Mouse (Mus musculus) ES-E14 (cell line): ENCODE measurements around the gene Krt222. TPM values are rescaled to one million over a fixed set of nuclear protein-coding genes. Genes with fewer than 3 reads are reported as not detected.
A peak's percentile ranks its signal among the peaks of the same experiment; 100 is the strongest.

Experiments
- DNase-seq: peaks from one replicate; pipeline ENCODE4 v3.0.0-alpha.2; 2013; ENCODE audit warnings: low read depth, low spot score
- H3K27ac ChIP-seq: 2 replicates; pipeline ENCODE4 v1.5.1; 2012; ENCODE audit warnings: low read depth, mild to moderate bottlenecking, low read length, moderate library complexity, mixed read lengths; ENCODE audit not compliant: poor library complexity, insufficient read depth, severe bottlenecking
- H3K36me3 ChIP-seq: 2 replicates; pipeline ENCODE4 v1.6.1; 2012; ENCODE audit warnings: mild to moderate bottlenecking, low read length, moderate library complexity, mixed read lengths; ENCODE audit not compliant: control insufficient read depth, poor library complexity, insufficient read depth, severe bottlenecking
- H3K4me1 ChIP-seq, 2 experiments: fragments of 150-350 bp in 1 of 2; sonication (generic) in 1 of 2; 2 replicates each; pipeline ENCODE4 v1.6.1; 2012; ENCODE audit warnings: low read length in 2 of 2, mild to moderate bottlenecking in 1 of 2, mixed read lengths in 1 of 2; ENCODE audit not compliant: control insufficient read depth in 2 of 2, insufficient read depth in 2 of 2, poor library complexity in 1 of 2
- H3K4me3 ChIP-seq, 2 experiments: fragments of 150-350 bp in 1 of 2; sonication (generic) in 1 of 2; 2 replicates each; pipeline ENCODE4 v1.5.1; 2012; ENCODE audit warnings: low read length in 2 of 2, low read depth in 1 of 2, mild to moderate bottlenecking in 1 of 2, mixed read lengths in 1 of 2; ENCODE audit not compliant: insufficient read depth in 1 of 2, poor library complexity in 1 of 2, severe bottlenecking in 1 of 2
- H3K9ac ChIP-seq: 2 replicates; pipeline ENCODE4 v1.6.1; 2012; ENCODE audit warnings: low read depth, mild to moderate bottlenecking, low read length, mixed read lengths; ENCODE audit not compliant: poor library complexity, insufficient read depth, severe bottlenecking
- H3K9me3 ChIP-seq: fragments of 150-350 bp; sonication (generic); 2 replicates; pipeline ENCODE4 v1.6.1; 2012; ENCODE audit warnings: low read depth, mild to moderate bottlenecking, low read length; ENCODE audit not compliant: control insufficient read depth, insufficient read depth
- CHD2 ChIP-seq: IDR thresholded peaks from 2 replicates; pipeline ENCODE4 v1.6.1; 2014; ENCODE audit warnings: mild to moderate bottlenecking, low read depth, low read length, inconsistent platforms
- HCFC1 ChIP-seq: IDR thresholded peaks from 2 replicates; pipeline ENCODE4 v1.6.1; 2012; ENCODE audit warnings: low read length, inconsistent platforms, borderline replicate concordance; ENCODE audit not compliant: insufficient read depth
- MAFK ChIP-seq: IDR thresholded peaks from 2 replicates; pipeline ENCODE4 v1.6.1; 2014; ENCODE audit warnings: mild to moderate bottlenecking, low read depth, low read length, inconsistent platforms; ENCODE audit not compliant: insufficient read depth
- ZC3H11A ChIP-seq: IDR thresholded peaks from 2 replicates; pipeline ENCODE4 v1.6.1; 2012; ENCODE audit warnings: low read depth, mild to moderate bottlenecking, inconsistent platforms, low read length, borderline replicate concordance
- ZNF384 ChIP-seq: IDR thresholded peaks from 2 replicates; pipeline ENCODE4 v1.6.1; 2012; ENCODE audit warnings: low read depth, low read length, inconsistent platforms
- in situ Hi-C, 2 experiments: fragments of 600-800 bp; cut with MboI; formaldehyde crosslinking; loops; one replicate each; pipeline ENCODE4 v1.15.1; 2025; ENCODE audit warnings: low sequenced_read_pairs in 2 of 2, inconsistent platforms in 1 of 2; ENCODE audit not compliant: unreplicated experiment in 2 of 2
- total RNA-seq: library from RNA; depleted of rRNA; stranded (reverse); fragments of 300-350 nt; gene quantifications from 2 replicates; pipeline ENCODE4 v1.2.3, GENCODE M21; 2012; rRNA removed

Krt222 gene
- total RNA-seq = 0.11 and 0.22 TPM in 2 replicates

DNA sequence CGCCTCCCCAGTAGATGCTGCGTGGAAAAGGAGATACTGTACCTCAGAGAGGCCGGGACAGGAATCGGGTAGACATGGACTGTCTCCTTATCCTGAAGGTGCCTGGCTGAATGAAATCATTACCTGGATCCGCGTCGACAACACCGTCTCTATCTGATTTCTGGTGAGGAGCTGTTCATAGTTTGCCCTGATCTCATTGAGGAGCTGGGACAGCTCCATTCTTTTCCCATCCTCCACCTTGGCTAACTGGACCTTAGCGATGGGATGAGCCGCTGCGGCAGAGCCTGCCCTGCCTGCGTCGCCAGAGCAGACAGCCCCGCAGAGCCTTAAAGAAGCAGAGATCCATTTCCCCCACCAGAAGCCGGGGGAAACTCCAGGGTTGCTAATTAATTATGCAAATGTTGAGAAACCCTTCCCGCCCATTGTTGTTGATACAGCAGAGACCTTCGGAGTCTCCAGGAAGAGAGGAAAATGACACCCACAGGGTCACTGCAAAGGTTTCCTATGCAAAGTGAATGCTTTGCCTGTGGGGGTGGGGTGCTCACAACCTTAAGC is at the start of gene Krt222:
TSS of gene Krt222 (minus strand) at position 266 of the 555 bp plus-strand sequence.
- H3K9me3 ChIP-seq = no peaks in the 10 kb centered on the region
- peaks cover 0 to 11% of the 10 kb centered on the region in 2 experiments; a peak in 1 of 4 replicates for H3K4me1 ChIP-seq
- no peaks in the 10 kb centered on the region for H3K36me3 ChIP-seq
- no peak within 1 kb of the TSS for H3K27ac ChIP-seq
- H3K9ac ChIP-seq = no peak within 1 kb of the TSS
- TF ChIP-seq CHD2 (no peak), ZC3H11A (no peak), HCFC1 (no peak), ZNF384 (no peak)
- in situ Hi-C loops = no loop called here
- peak; percentile 35 for DNase-seq
- H3K4me3 ChIP-seq = peak within 1 kb of the TSS in 1 of 2 experiments; percentile 10; a peak in 1 of 4 replicates

GRCm38 (mm10) chr11:99292846-99293245 is 49.0 kb upstream of the Krt222 start:
- H3K4me1 ChIP-seq = no peaks in the 10 kb centered on the region

GRCm38 (mm10) chr11:99284833-99285312 is 41.0 kb upstream of the Krt222 start, which contains the start of gene Krt24:
Gene Krt24 (minus strand): TSS chr11:99285262.
- Histone ChIP-seq H3K4me3 (no peak within 1 kb of the TSS), H3K4me1 (no peaks in the 10 kb centered on the region), H3K9me3 (no peaks in the 10 kb centered on the region), H3K27ac (no peak within 1 kb of the TSS), H3K9ac (no peak within 1 kb of the TSS), H3K36me3 (no peaks in the 10 kb centered on the region)
- TF ChIP-seq ZC3H11A (no peak), CHD2 (no peak), HCFC1 (no peak), MAFK (no peak)
- DNase-seq = no peak
- in situ Hi-C loops = no loop called here

More at GRCm38 (mm10) chr11:99292846-99293245, 49.0 kb upstream of the Krt222 start:
- Histone ChIP-seq H3K36me3 (no peaks in the 10 kb centered on the region), H3K4me3 (no peak overlapping the region), H3K27ac (no peak overlapping the region), H3K9ac (no peak overlapping the region), H3K9me3 (no peaks in the 10 kb centered on the region)
- TF ChIP-seq MAFK (no peak), HCFC1 (no peak), CHD2 (no peak), ZC3H11A (no peak), ZNF384 (no peak)
- in situ Hi-C loops = no loop called here
- no peak for DNase-seq

- no peak for TF ChIP-seq MAFK
- TF ChIP-seq CHD2 = no peak
- TF ChIP-seq HCFC1 = no peak
- no peak for TF ChIP-seq ZNF384
- TF ChIP-seq ZC3H11A = no peak
- no peak for DNase-seq
- Histone ChIP-seq H3K36me3 (no peaks in the 10 kb centered on the region), H3K9me3 (no peaks in the 10 kb centered on the region), H3K4me1 (no peaks in the 10 kb centered on the region), H3K4me3 (no peak overlapping the region), H3K27ac (no peak overlapping the region), H3K9ac (no peak overlapping the region)
- in situ Hi-C loops = no loop called here
Measured at GRCm38 (mm10) chr11:99284011-99284410, 40.1 kb upstream of the Krt222 start.
